Mouse (Mus musculus): Measurements from ENCODE around the gene Dock9.
"Not testable (repeated sequence)": the region's sequence is repeated elsewhere in the genome, so short reads cannot be mapped to it uniquely, and the experiment has no call there.

The Dock9 gene

GRCm38 (mm10) chr14:121657633-121658032 is 140.0 kb downstream of the Dock9 start:
- DNase-seq = no peak

- DNase-seq = no peak
Observed at GRCm38 (mm10) chr14:121656912-121657311, 140.7 kb downstream of the Dock9 start.

- DNase-seq = no peak
Observed at GRCm38 (mm10) chr14:121654977-121655376, 142.7 kb downstream of the Dock9 start.

- DNase-seq = no peak
Observed at GRCm38 (mm10) chr14:121654416-121654967, 143.1 kb downstream of the Dock9 start.

DNA sequence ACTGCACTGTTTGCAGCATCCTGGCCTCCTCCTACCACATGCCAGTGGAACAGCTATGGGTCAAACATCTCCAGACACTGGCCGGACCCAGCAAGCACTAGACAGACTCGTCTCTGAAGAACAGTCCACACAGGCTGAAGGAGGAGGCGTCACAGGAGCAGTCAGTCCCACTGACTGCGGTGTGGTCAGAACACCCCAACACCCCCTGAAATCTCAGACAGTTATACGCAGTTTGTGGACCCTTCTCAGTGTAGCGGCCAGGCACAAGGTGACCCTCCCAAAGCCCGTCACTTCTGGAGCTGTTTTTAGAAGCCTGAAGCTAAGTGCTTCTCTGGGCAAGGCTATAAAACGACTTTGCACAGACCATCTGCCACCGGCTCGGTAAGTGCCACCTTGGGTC is 143.9 kb downstream of the Dock9 start:
- no peak for DNase-seq

DNA sequence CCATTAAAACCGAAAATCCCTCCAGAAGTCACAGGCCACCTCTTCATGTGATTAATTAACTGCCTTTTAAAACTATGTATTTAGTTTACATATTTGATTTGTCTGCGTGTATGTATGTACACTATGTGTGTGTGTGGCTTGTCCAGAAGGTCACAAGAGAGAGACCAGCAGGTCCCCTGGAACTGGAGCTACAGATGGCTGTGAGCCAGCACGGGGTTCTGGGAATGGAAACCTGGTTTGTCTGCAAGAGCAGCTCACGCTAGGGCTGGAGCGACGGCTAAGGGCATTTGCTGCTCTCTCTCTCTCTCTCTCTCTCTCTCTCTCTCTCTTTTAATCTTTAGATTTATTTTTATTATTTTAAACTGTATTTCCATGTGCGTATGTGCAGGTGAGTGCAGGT is 144.4 kb downstream of the Dock9 start:
- DNase-seq = peak; percentile 92

- DNase-seq = no peak
Observed at GRCm38 (mm10) chr14:121648581-121649060, 149.0 kb downstream of the Dock9 start.

DNA sequence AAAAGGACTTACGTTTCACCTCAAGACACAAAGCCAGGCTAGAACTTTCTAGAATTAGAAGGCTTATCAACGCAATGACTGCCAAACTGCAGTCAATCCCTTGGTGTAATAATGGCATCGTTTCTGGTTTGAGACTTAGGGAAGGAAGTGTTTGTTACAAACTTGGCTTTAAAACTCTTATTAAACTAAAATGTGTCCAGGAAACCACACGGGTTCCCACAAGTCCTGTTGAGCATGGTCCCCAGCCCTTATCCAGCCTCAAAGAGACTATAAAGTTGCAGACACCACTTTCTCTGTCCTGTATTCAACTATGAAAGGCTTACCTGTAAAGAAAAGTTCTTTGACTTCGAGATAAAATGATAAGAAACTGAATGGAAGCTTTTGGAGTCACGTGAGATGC is 149.9 kb downstream of the Dock9 start:
- DNase-seq = no peak

DNA sequence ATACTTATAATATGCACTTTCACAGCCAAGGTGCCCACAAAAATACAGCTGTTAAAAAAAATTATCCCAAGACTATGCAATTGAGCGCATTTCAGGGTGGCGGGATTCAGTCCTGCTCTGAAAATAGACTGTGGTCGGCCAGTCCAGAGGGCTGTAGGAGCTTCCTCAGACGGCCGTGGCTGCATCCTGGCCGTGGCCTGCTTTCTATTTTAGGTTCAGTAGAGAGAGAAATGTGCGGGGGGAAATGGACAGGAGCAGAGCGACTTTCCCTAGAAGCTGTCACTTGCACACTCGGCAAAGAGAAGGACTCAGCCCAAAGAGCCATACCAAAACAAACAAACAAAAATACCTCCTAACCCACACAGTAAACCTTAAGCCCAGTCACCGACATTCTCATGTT is 151.0 kb downstream of the Dock9 start:
- DNase-seq = peak; percentile 76

DNA sequence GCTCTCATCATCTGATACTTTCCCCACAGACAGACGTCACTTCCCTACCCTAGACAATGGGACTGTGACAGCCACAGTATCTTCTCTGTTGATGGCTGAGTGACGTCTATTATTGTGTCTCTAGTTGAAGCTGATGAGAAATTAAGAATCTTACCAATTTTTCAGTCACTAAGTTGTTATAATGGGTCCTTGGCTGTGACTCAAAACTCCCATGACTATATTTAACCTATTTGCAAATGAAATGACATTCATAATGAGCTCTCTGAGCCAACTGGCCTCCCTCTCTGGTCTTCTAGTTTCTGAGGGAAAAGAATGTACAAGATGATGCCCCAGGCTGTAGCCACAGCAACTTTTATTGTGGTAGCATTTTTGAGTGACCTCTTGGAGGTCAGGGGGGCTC is 153.3 kb downstream of the Dock9 start:
- DNase-seq = no peak

- DNase-seq = no peak
Observed at GRCm38 (mm10) chr14:121641271-121641670, 156.4 kb downstream of the Dock9 start.

DNA sequence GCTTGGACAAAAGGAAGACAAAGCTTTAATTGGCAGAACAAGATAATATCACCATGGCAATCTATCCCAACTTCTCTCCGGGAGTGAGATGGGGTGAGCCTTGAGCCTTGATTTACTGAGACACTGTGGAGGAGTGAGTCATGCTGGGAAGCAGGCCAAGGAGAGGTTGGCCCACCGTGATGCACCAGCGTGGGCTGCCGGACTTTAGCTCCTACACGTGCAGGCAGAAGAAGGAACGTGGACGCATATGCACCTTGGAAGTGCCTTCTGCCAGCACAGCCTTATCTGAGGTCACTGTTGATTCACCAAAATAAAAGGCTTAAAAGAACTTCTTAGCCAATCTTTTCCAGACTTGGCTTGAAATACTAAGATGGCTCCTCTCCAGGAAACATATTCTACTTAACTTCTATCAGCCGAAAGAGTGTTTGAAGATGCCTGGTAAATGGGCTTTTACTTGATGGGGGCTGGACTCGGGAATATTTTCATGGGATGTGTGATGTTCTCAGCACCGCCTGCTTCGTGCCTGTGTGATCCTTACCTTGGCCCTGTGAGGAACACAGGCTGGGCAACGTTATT is 160.6 kb downstream of the Dock9 start:
- DNase-seq = no peak

DNA sequence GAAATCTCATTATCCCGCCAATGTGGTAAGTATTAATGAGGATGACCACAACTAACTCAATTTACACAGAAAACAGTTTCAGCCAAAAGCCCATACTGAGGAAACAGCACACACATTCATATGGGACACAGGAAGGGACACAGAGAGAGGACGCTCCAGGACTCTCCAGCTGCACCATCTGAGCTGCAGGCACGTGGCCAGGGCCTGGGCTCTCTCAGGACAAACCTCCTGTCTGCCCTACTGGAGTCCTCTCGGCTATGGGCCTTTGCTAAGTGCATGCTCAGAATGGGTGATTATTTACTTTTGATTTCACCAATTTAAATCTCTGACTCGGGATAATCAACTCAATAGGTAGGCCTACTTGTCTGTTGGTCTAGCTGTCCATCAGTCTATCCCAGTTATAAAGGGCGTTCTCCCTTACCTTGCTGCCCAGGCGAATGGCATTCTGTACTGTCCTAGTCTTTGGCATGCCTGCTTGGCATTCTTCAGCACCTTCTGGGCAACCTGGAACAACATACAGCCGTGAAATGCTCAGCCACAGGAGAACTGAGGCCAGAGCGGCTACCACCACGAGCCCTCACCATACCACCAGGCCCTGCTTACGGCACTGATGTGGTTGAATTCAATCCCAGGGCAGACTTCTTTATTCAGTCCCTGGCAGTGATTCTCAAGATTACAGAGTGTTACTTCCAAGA is 162.8 kb downstream of the Dock9 start:
- DNase-seq = peak; percentile 93

DNA sequence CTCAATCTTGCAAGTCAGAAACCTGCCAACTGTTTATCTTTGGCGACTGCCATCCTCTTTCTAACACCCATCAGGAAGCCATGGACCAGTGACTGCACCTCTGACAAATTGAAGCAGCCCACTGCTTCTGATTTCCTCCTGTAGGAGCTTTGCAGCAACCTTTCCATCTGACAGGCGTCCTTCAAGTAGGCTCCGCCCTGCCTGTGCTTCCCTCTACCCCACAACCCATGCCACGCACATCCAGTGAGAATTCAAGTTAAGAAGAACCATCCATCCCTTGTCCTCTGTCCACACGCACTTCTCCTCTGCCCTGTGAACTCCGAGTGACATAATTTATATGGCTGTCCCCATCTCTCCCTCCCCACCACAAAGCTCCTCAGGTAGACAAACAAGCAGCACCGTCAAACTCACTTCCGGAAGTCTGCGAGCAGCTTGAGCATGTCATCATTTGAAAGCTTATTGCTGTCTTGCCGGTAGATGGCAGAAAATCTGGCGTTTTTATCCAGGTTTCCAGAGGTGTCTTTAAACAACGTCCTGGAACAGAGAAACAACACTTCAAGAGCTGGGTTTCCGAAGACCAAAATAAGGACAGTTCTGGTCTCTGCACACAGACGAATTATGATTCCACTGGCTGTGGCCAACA is 163.4 kb downstream of the Dock9 start:
- DNase-seq = no peak

DNA sequence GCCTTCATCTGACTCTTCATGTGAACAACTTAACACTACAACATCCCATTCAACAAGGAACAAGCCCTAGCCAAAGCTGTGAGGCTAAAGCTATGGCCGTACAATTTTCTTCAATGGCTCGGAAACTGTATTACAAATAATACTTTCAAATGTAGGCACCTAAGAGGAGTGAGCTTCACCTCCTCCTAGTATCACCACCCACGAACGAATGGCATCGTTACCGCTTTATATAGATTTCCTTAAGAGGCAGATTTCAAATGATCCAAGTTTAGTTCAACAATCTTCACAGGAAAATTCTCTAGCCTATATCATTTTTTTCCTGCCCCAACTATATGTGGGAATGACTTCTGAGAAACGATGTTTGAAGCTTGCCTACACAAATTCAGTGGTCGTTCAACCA is 165.7 kb downstream of the Dock9 start:
- DNase-seq = no peak

- peak; percentile 77 for DNase-seq
Observed at GRCm38 (mm10) chr14:121626741-121627140, 170.9 kb downstream of the Dock9 start.

DNA sequence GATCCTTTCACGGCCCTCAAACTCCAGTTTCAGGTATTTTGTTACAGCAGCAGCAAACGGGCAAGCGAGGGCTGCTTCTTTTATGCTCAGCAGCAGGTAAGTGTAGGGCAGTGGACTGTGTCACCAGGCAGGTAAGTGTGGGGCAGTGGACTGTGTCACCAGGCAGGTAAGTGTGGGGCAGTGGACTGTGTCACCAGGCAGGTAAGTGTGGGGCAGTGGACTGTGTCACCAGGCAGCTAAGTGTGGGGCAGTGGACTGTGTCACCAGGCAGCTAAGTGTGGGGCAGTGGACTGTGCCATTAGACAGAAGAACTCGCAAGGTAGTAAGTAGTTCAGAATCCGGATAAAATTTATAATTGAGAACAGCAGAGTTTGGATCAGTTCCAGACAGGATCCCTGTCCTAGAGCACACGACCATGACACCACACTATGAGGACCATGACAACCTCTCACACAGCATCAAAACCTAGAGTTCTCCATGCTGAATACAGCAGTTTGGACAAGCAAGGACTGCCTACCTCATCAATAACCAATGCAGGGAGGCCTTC is 173.6 kb downstream of the Dock9 start:
- DNase-seq = not testable (repeated sequence)

DNA sequence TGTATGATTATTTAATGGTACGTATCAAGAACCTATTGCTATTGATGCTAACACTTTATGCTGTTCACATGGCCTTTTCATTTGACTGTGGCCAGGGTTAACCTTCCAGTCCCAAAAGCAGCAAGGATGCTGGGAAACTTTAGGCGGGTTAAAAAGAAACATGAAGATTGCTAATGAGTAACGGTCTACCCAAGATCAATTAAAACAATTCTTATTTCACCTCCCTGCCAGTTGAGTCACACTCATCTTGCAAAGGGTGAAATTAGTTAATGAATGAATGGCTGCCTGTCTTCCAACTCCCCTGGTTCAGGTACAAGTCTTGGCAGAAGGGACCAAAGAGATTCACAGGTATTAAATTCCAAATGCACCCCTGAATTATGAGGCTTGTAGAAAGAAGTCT is 175.8 kb downstream of the Dock9 start:
- no peak for DNase-seq

GRCm38 (mm10) chr14:121620567-121620966 is 177.1 kb downstream of the Dock9 start:
- no peak for DNase-seq

DNA sequence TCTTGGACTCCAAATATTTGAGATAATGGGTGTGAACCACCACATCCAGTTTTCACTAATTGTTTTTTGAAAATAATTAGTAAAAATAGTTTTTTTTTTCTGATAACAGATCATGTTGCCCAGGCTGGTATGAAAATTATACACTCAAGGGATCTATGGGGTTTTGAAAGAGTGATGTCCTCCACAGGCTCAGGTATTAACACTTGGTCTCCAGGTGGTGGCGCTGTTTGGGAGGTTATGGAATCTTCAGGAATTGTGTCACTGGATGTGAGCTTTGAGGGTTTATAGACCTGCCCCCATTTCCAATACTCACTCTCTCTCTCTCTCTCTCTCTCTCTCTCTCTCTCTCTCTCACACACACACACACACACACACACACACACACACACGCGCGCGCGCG is 177.5 kb downstream of the Dock9 start:
- DNase-seq = no peak

GRCm38 (mm10) chr14:121617645-121618390 is 179.8 kb downstream of the Dock9 start:
- DNase-seq = peak; percentile 96

DNA sequence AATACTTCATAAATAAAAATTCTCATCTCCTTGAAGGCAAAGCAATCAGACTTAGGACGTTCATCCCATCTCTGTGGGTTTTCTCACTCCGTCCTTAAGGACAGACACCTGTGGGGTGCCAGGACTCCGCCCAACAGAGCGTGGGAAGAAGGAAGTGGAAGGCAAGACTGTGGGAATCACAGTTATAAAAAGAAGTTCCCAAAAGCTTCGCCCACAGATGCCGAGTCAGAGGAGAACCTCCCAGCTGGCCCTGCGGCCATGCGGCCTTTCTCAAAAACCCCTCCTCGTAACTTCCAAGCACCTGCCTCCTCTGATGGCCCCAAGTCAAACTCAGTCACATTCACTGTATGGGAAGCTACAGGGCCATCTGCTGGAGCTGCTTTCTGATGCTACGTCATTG is 182.2 kb downstream of the Dock9 start:
- DNase-seq = no peak

Measured in cerebellum, adult 9-10 months (tissue).